Mouse (Mus musculus) cortical plate, adult 2 months (tissue): Measurements from ENCODE around the gene A430078G23Rik.
"Not testable (repeated sequence)": the region's sequence is repeated elsewhere in the genome, so short reads cannot be mapped to it uniquely, and the experiment has no call there.

Source experiments
- CTCF ChIP-seq: fragments of 200-500 bp; IDR thresholded peaks from 2 replicates; pipeline ENCODE4 v1.5.1; 2011; ENCODE audit warnings: mild to moderate bottlenecking, control low read depth, low read length; ENCODE audit not compliant: insufficient read depth; ENCODE audit errors: extremely low read depth
- POLR2A ChIP-seq: fragments of 200-500 bp; IDR thresholded peaks from 2 replicates; pipeline ENCODE4 v1.6.1; 2011; ENCODE audit warnings: mild to moderate bottlenecking, low read length, control low read depth; ENCODE audit not compliant: insufficient read depth; ENCODE audit errors: extremely low read depth

GRCm38 (mm10) chr8:3313417-3313816 is 39.8 kb upstream of the A430078G23Rik start:
- TF ChIP-seq POLR2A, CTCF: not testable (repeated sequence)
